Mouse (Mus musculus): ENCODE results near the gene Rpap3.

DNA sequence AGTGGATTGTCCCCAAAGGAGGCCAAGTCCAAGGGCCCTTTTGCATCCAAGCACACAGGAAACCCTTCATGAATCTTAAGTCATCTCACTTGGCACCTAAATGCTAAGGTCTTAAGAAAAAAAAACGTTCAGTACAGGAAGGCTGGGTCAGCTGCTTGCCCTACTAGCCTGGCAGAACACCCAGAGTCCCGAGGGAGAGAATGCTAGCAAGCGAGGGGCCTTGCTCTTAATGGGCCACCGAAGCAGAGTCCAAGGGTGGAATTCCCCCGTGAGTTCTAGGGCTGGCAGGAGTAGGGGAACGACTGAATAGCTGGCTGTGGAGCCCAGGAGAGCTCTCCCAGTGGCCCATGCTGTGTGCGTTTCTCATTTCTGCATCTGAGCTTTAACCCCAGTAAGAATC lies 23.2 kb upstream of the Rpap3 start:
- TF ChIP-seq POLR2A (IDR thresholded peaks at IDR 0.05; ENCODE audit: insufficient read length, low read depth) (no peak), CEBPB (IDR thresholded peaks at IDR 0.05; ENCODE audit: insufficient read depth, poor library complexity, severe bottlenecking) (no peak), TCF12 (IDR thresholded peaks at IDR 0.05; ENCODE audit: insufficient read depth, poor library complexity, severe bottlenecking) (no peak), MYOG (IDR thresholded peaks at IDR 0.05; ENCODE audit: control insufficient read depth in 1 of 3, insufficient read depth in 1 of 3, insufficient read length in 2 of 3, low read depth in 2 of 3) (no peak), USF1 (IDR thresholded peaks at IDR 0.05; ENCODE audit: low read depth) (no peak), MAX (IDR thresholded peaks at IDR 0.05; ENCODE audit: low read depth) (no peak)

Measured in myocyte (in vitro differentiated cells).